Mouse (Mus musculus) midbrain, embryonic 16.5 days (tissue): ENCODE measurements around the gene Pcgf2. TPM values are rescaled to one million over a fixed set of nuclear protein-coding genes. Genes with fewer than 3 reads are reported as not detected.
A peak's percentile ranks its signal among the peaks of the same experiment; 100 is the strongest.
"Not testable (repeated sequence)": the region's sequence is repeated elsewhere in the genome, so short reads cannot be mapped to it uniquely, and the experiment has no call there.

ENCODE experiments used
- ATAC-seq: fragments of 200-750 bp; cut with Nextera tagmentation; 2 replicates; pipeline ENCODE4 v1.8.0; 2017; ENCODE audit warnings: moderate TSS enrichment
- H3K27ac ChIP-seq: fragments of 300-500 bp; sonication (generic); 2 replicates; pipeline ENCODE4 v1.5.1; 2014; ENCODE audit warnings: mild to moderate bottlenecking, low read length, mixed read lengths
- H3K27me3 ChIP-seq: fragments of 300-500 bp; sonication (generic); 2 replicates; pipeline ENCODE4 v1.6.1; 2014; ENCODE audit warnings: low read depth, low read length, mixed read lengths; ENCODE audit not compliant: control insufficient read depth, insufficient read depth
- H3K36me3 ChIP-seq: fragments of 300-500 bp; sonication (generic); 2 replicates; pipeline ENCODE4 v1.6.1; 2014; ENCODE audit warnings: mild to moderate bottlenecking, low read length, moderate library complexity, mixed read lengths; ENCODE audit not compliant: control insufficient read depth, insufficient read depth
- H3K4me1 ChIP-seq: fragments of 300-500 bp; sonication (generic); 2 replicates; pipeline ENCODE4 v1.6.1; 2014; ENCODE audit warnings: mild to moderate bottlenecking, low read length, mixed read lengths; ENCODE audit not compliant: control insufficient read depth, insufficient read depth
- H3K4me2 ChIP-seq: fragments of 300-500 bp; sonication (generic); 2 replicates; pipeline ENCODE4 v1.6.1; 2014; ENCODE audit warnings: mild to moderate bottlenecking, low read length, mixed read lengths
- H3K4me3 ChIP-seq: fragments of 300-500 bp; sonication (generic); 2 replicates; pipeline ENCODE4 v1.5.1; 2014; ENCODE audit warnings: low read depth, mild to moderate bottlenecking, low read length, moderate library complexity, mixed read lengths
- H3K9ac ChIP-seq: fragments of 300-500 bp; sonication (generic); 2 replicates; pipeline ENCODE4 v1.6.1; 2014; ENCODE audit warnings: low read depth, low read length, mixed read lengths
- H3K9me3 ChIP-seq: fragments of 300-500 bp; sonication (generic); replicated peaks from 2 replicates; pipeline ENCODE4 v1.6.1; 2014; ENCODE audit warnings: mild to moderate bottlenecking, low read length, mixed read lengths; ENCODE audit not compliant: control insufficient read depth, poor library complexity, severe bottlenecking
- WGBS: fragments of 180-500 bp; shearing (Covaris S2); extraction: QIAGEN DNeasy Blood & Tissue Kit; methylation state at CpG from one replicate; pipeline ENCODE4 v1.1.7; 2014; 5-methylcytosine and 5-hydroxymethylcytosine counted together
- polyA plus RNA-seq: library from polyadenylated mRNA; unstranded; fragments of >200 nt; fragmentation: Nextera tagmentation; extraction: Ambion mirVana; gene quantifications from 2 replicates; pipeline ENCODE4 v1.2.1, GENCODE M21; 2015

Pcgf2 gene
- polyA plus RNA-seq, 1 experiment from 2014 or later, result 18.2 TPM

- WGBS, result 98% methylated on average over 5 of the region's 5 CpGs
- Histone ChIP-seq H3K27me3 (no peaks in the 10 kb centered on the region), H3K36me3 (peaks cover 6% of the 10 kb centered on the region), H3K27ac (no peak overlapping the region), H3K4me2 (peak overlapping the region; percentile 96; the same call in 1 of the 2 replicates), H3K4me3 (no peak overlapping the region), H3K4me1 (peaks cover 22% of the 10 kb centered on the region), H3K9me3 (no peaks in the 10 kb centered on the region), H3K9ac (no peak overlapping the region)
- no peak for ATAC-seq
These were observed 41.9 kb upstream of the Pcgf2 start for GRCm38 (mm10) chr11:97742157-97742556.

- Histone ChIP-seq H3K36me3 (no peaks in the 10 kb centered on the region), H3K27me3 (no peaks in the 10 kb centered on the region), H3K9me3 (no peaks in the 10 kb centered on the region), H3K9ac (no peak overlapping the region), H3K27ac (no peak overlapping the region; the same call in 1 of the 2 replicates), H3K4me2 (no peak overlapping the region), H3K4me1 (peaks cover 20% of the 10 kb centered on the region), H3K4me3 (no peak overlapping the region)
- no peak for ATAC-seq
- 39% methylated on average over 7 of the region's 7 CpGs for WGBS
These were observed 39.9 kb upstream of the Pcgf2 start for GRCm38 (mm10) chr11:97740190-97740589.

- Histone ChIP-seq H3K27ac (no peak overlapping the region), H3K4me2 (no peak overlapping the region), H3K27me3 (no peaks in the 10 kb centered on the region), H3K9me3 (no peaks in the 10 kb centered on the region), H3K4me3 (no peak overlapping the region), H3K9ac (no peak overlapping the region), H3K36me3 (no peaks in the 10 kb centered on the region), H3K4me1 (peaks cover 20% of the 10 kb centered on the region)
- 89% methylated on average over 3 of the region's 3 CpGs for WGBS
- ATAC-seq, result no peak
These were observed 38.9 kb upstream of the Pcgf2 start for GRCm38 (mm10) chr11:97739155-97739554.

- H3K4me3 ChIP-seq, result no peak overlapping the region
- H3K4me2 ChIP-seq, result no peak overlapping the region
- 61% methylated on average over 6 of the region's 6 CpGs for WGBS
- no peaks in the 10 kb centered on the region for H3K9me3 ChIP-seq
- H3K4me1 ChIP-seq, result peaks cover 19% of the 10 kb centered on the region
- no peak overlapping the region for H3K9ac ChIP-seq
- no peaks in the 10 kb centered on the region for H3K27me3 ChIP-seq
- no peaks in the 10 kb centered on the region for H3K36me3 ChIP-seq
- no peak overlapping the region for H3K27ac ChIP-seq
- no peak for ATAC-seq
These were observed 38.4 kb upstream of the Pcgf2 start for GRCm38 (mm10) chr11:97738703-97739102.

GRCm38 (mm10) chr11:97737600-97737999 is 37.3 kb upstream of the Pcgf2 start:
- Histone ChIP-seq H3K27me3 (no peaks in the 10 kb centered on the region), H3K9me3 (no peaks in the 10 kb centered on the region), H3K4me2 (no peak overlapping the region), H3K9ac (no peak overlapping the region), H3K4me1 (peaks cover 8% of the 10 kb centered on the region), H3K27ac (no peak overlapping the region), H3K36me3 (no peaks in the 10 kb centered on the region), H3K4me3 (no peak overlapping the region)
- WGBS, result 66% methylated on average over 4 of the region's 4 CpGs
- no peak for ATAC-seq

GRCm38 (mm10) chr11:97736645-97737044 is 36.3 kb upstream of the Pcgf2 start:
- Histone ChIP-seq H3K27ac (no peak overlapping the region), H3K27me3 (no peaks in the 10 kb centered on the region)
- WGBS, result 88% methylated on average over 5 of the region's 5 CpGs

GRCm38 (mm10) chr11:97734810-97735209 is 34.5 kb upstream of the Pcgf2 start:
- not testable (repeated sequence) for H3K36me3 ChIP-seq, H3K9me3 ChIP-seq, H3K27me3 ChIP-seq, H3K27ac ChIP-seq, H3K4me1 ChIP-seq, H3K4me3 ChIP-seq, ATAC-seq, H3K9ac ChIP-seq, H3K4me2 ChIP-seq
- WGBS, result 92% methylated on average over 5 of the region's 5 CpGs

More at GRCm38 (mm10) chr11:97736645-97737044, 36.3 kb upstream of the Pcgf2 start:
- H3K4me3 ChIP-seq, result no peak overlapping the region
- ATAC-seq, result no peak
- no peak overlapping the region for H3K4me2 ChIP-seq
- H3K9me3 ChIP-seq, result no peaks in the 10 kb centered on the region
- no peaks in the 10 kb centered on the region for H3K36me3 ChIP-seq
- H3K4me1 ChIP-seq, result peaks cover 2% of the 10 kb centered on the region; the same call in 1 of the 2 replicates
- H3K9ac ChIP-seq, result no peak overlapping the region

GRCm38 (mm10) chr11:97733689-97734088 is 33.4 kb upstream of the Pcgf2 start:
- WGBS, result 53% methylated on average over 10 of the region's 10 CpGs

GRCm38 (mm10) chr11:97728730-97729129 is 28.4 kb upstream of the Pcgf2 start:
- no peak overlapping the region for H3K27ac ChIP-seq
- no peaks in the 10 kb centered on the region for H3K27me3 ChIP-seq
- 94% methylated on average over 7 of the region's 7 CpGs for WGBS
- H3K4me2 ChIP-seq, result no peak overlapping the region
- ATAC-seq, result no peak
- H3K9me3 ChIP-seq, result no peaks in the 10 kb centered on the region
- no peak overlapping the region for H3K4me3 ChIP-seq
- peaks cover 39% of the 10 kb centered on the region for H3K36me3 ChIP-seq
- H3K9ac ChIP-seq, result no peak overlapping the region
- no peaks in the 10 kb centered on the region for H3K4me1 ChIP-seq

More at GRCm38 (mm10) chr11:97733689-97734088, 33.4 kb upstream of the Pcgf2 start:
- H3K4me3 ChIP-seq, result no peak overlapping the region
- H3K27me3 ChIP-seq, result no peaks in the 10 kb centered on the region
- ATAC-seq, result no peak
- H3K36me3 ChIP-seq, result peaks cover 14% of the 10 kb centered on the region; the same call in 1 of the 2 replicates
- no peak overlapping the region for H3K27ac ChIP-seq
- H3K9ac ChIP-seq, result no peak overlapping the region
- H3K4me1 ChIP-seq, result no peaks in the 10 kb centered on the region
- H3K9me3 ChIP-seq, result no peaks in the 10 kb centered on the region
- H3K4me2 ChIP-seq, result no peak overlapping the region
